Mouse (Mus musculus) embryonic fibroblast, embryonic 13.5 days (primary cell): ENCODE data around the gene Parp2. TPM values are rescaled to one million over a fixed set of nuclear protein-coding genes. Genes with fewer than 3 reads are reported as not detected.
"Not testable (repeated sequence)": the region's sequence is repeated elsewhere in the genome, so short reads cannot be mapped to it uniquely, and the experiment has no call there.

Experiments
- H3K27ac ChIP-seq: 2 replicates; pipeline ENCODE4 v1.5.1; 2012; ENCODE audit warnings: low read length, control low read depth, inconsistent platforms; ENCODE audit not compliant: insufficient read depth
- H3K4me1 ChIP-seq: 2 replicates; pipeline ENCODE4 v1.6.1; 2011; ENCODE audit warnings: low read length; ENCODE audit not compliant: control insufficient read depth, insufficient read depth
- H3K4me3 ChIP-seq: 2 replicates; pipeline ENCODE4 v1.5.1; 2011; ENCODE audit warnings: mild to moderate bottlenecking, control low read depth, low read length; ENCODE audit not compliant: insufficient read depth
- CTCF ChIP-seq: IDR thresholded peaks from 2 replicates; pipeline ENCODE4 v1.5.1; 2011; ENCODE audit warnings: mild to moderate bottlenecking, control low read depth, low read length, moderate library complexity, borderline replicate concordance; ENCODE audit not compliant: insufficient read depth
- POLR2A ChIP-seq: IDR thresholded peaks from 2 replicates; pipeline ENCODE4 v1.6.1; 2011; ENCODE audit warnings: low read depth, mild to moderate bottlenecking, control low read depth, low read length, moderate library complexity
- polyA plus RNA-seq: library from polyadenylated mRNA; stranded (reverse); fragments of >200 nt; gene quantifications from 2 replicates; pipeline ENCODE4 v1.2.4, GENCODE M21; 2011; ENCODE audit warnings: low read depth; ENCODE audit not compliant: missing spikeins, insufficient read length

Parp2 gene
- polyA plus RNA-seq, 1 experiment, result 43.4 TPM

DNA sequence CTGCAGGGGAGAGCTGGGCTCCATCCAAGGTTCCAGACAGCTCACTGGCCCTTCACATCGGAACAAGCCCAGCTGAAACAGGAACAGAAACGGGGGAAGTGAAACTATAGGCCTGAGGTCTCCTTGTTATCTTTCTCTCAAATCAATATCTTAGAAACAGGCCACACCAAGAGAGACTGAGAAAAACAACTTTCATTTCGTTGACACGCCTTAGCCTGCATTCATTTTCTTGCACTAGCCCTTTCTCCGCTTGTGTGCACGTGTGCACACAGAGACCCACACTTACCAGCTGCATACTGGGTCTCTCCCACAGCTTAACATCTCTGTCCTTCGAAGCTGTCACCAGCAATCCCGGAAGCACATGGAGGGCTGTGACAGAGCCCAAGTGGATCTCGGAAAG lies 16.6 kb downstream of the Parp2 start:
- Histone ChIP-seq H3K4me1 (no peaks in the 10 kb centered on the region), H3K4me3 (no peak overlapping the region), H3K27ac (no peak overlapping the region)
- TF ChIP-seq POLR2A, result no peak
- TF ChIP-seq CTCF, result no peak

DNA sequence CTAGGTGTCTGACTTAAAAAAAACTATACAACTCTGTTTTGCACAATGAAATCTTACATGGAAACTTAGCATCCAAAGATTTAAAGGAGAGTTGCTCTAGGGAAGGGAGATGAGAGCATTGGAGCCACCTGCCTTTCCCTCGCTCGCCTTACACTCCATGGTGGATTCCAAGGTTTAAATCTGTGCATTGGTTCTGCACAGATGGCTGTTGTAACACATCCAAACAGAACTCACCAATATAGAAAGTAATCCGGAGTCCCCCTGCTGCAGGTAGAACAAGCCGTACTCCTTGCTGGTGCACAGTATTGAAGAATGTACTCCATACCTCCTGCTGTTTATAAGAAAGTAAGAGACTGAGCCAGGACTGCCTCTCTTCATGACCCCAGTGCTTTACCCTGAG lies 18.9 kb downstream of the Parp2 start:
- no peak overlapping the region for H3K27ac ChIP-seq
- TF ChIP-seq CTCF (no peak), POLR2A (no peak)
- H3K4me3 ChIP-seq, result no peak overlapping the region
- H3K4me1 ChIP-seq, result no peaks in the 10 kb centered on the region

DNA sequence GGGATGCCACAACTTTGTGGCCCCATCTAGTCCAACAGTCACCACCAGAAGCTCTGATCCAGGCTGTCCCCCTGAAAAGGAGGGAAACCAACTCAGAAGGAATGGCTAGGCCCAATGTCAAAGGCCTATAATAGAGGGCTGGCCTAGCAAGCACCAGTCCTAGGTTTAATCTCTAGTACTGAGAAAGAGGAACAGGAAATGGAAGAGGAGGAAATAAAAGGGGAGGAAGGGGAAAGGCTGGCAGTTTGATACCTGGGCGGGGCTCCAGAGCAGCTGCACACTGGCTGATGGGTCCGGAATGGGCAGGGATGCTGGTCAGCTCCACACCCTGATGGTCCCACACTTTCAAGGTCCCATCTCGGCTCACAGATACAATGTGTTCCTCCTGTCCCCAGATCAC lies 22.2 kb downstream of the Parp2 start:
- TF ChIP-seq CTCF (no peak), POLR2A (no peak)
- Histone ChIP-seq H3K4me1 (no peaks in the 10 kb centered on the region), H3K4me3 (no peak overlapping the region), H3K27ac (no peak overlapping the region)

DNA sequence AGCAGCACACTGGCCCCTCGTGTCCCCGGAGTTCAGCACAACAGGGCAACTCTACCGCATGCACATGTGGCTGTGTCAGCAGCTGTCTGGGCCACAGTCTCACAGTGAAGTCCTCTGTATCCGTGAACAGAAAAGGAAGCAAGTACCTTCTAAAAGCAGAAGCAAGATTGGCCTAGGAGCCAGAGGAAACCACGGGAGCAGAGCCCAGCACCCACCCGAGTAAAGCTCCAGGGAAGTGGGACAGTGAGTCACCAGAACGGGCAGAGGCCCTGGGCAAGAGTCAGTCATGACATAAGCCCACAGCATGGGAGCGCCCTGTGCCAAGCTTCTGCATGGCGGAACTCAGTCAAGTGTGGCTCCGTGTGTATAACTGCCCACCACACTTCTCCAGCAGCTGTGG lies 26.3 kb downstream of the Parp2 start:
- TF ChIP-seq POLR2A, result no peak
- TF ChIP-seq CTCF, result no peak
- H3K27ac ChIP-seq, result no peak overlapping the region
- H3K4me3 ChIP-seq, result no peak overlapping the region
- no peaks in the 10 kb centered on the region for H3K4me1 ChIP-seq

DNA sequence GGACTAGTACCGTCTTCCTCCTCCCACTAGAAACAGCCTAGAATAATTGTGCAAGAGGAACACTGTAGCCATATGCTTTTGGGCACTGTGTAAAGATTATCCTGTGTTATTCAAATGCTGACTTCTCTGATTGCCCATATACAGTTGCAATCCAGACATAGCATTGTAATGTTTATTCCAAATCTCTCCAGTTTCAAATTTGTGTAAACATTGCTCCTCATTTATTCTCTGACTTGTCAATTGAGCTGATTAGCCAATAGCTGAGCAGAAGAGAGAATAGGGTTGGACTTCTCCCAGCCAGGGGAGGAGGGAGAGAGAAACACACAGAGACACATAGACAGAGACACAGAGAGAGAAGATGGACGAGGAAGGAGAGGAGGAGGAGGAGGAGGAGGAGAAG lies 26.8 kb downstream of the Parp2 start:
- H3K27ac ChIP-seq, result no peak overlapping the region
- TF ChIP-seq CTCF, result no peak
- TF ChIP-seq POLR2A, result no peak
- H3K4me1 ChIP-seq, result no peaks in the 10 kb centered on the region

DNA sequence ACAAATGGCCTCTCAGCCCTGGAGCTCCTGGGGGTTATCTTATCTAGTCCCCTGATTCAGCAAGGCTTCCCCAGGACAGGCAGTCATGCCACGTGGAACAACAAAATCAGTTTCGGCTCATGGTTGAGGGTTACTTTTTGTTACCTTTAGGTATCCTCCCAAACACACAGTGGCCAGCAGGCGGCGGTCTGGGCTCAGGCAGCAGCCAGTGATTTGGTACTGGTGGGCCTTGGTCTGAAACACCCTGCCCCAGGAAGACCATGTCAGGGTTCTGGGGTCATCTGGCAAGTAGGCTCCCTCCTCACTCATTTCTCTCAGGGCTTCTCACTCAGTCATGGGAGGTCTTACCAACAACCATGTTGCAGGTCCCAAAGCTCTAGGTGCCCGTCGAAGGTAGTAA lies 29.6 kb downstream of the Parp2 start:
- Histone ChIP-seq H3K4me1 (no peaks in the 10 kb centered on the region), H3K4me3 (no peak overlapping the region), H3K27ac (no peak overlapping the region)
- TF ChIP-seq POLR2A (no peak), CTCF (0 out of 2 replicates have a peak, but pooled peaks have one; percentile 18)

More for the DNA sequence above, 26.8 kb downstream of the Parp2 start:
- H3K4me3 ChIP-seq, result no peak overlapping the region

DNA sequence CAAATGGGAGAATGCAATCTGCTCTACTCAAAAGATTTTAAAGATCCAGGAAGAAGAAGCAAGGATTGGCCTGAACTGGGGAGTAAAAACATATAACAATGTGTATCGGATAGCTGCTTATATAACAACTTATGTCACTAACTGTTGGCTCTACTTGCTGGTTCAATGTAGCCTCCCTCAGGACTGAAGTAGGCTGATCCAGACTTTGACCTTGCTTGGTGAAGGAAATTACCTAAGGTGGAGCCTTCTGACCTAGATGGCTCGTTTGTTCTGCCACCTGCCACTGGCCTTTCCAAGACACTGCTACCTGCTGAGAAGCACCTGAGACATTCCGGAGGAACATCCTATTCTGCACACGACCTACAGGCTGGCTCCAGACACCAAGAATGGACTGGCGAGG lies 48.1 kb downstream of the Parp2 start:
- Histone ChIP-seq H3K4me3 (no peak overlapping the region), H3K4me1 (no peaks in the 10 kb centered on the region), H3K27ac (no peak overlapping the region)
- TF ChIP-seq CTCF (no peak), POLR2A (no peak)

DNA sequence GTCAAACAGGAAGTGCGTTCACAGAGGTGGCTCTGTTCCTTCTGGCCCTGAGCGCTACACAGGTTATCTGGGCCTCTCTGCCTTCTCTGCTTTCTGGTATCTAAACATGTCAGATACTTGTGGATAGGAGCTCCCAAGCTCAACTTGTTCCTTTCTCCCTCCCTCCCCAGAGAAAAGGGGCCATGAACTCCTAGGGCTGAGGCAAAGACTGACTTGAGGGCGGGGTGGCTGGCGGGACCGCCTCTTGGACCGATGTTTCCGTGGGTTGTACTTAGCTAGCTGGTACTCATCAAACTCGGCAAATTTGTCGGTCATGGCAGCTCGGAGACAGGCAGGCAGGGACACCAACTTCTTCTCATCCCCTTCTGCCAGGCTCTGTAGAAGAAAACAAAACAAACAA lies 55.0 kb downstream of the Parp2 start:
- TF ChIP-seq POLR2A (no peak), CTCF (no peak)
- Histone ChIP-seq H3K27ac (no peak overlapping the region), H3K4me3 (no peak overlapping the region), H3K4me1 (no peaks in the 10 kb centered on the region)

DNA sequence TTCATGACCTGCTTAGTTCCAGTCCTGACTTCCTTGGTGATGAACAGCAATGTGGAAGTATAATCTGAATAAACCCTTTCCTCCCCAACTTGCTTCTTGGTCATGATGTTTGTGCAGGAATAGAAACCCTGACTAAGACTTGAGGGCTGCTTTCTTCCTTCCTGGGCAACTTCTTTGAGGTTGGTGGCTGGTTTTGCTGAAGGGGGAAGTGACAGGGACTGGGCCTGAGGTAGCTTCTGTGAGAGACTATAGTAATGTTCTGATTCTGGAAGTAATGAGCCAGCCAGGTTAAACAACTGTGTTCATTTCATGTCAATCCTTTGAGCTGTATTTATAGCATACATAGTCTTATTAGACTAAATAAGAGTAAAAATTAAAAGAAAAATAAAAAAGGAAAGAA lies 57.4 kb downstream of the Parp2 start:
- H3K4me3 ChIP-seq, H3K4me1 ChIP-seq, H3K27ac ChIP-seq: not testable (repeated sequence)

DNA sequence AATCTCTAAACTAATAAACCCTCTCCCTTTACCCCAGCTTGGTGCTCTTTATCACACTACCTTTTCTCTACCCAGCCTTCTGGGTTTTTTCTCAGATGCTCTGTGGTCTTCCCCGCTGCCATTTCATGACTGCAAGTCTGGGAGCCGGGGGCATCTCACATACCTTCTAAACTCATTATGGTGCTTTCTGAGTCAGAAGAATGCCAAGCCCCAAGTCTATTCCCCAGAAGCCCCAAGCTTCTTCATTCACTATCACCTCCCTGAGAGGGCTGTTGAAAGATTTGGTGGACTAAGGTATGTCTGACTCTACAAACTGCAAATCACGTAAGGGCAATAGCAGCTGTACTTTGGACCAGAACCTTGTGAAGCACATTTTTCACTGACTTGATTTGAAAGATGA lies 59.3 kb downstream of the Parp2 start:
- Histone ChIP-seq H3K4me1 (no peaks in the 10 kb centered on the region), H3K27ac (no peak overlapping the region), H3K4me3 (no peak overlapping the region)
- TF ChIP-seq CTCF, result no peak
- no peak for TF ChIP-seq POLR2A

DNA sequence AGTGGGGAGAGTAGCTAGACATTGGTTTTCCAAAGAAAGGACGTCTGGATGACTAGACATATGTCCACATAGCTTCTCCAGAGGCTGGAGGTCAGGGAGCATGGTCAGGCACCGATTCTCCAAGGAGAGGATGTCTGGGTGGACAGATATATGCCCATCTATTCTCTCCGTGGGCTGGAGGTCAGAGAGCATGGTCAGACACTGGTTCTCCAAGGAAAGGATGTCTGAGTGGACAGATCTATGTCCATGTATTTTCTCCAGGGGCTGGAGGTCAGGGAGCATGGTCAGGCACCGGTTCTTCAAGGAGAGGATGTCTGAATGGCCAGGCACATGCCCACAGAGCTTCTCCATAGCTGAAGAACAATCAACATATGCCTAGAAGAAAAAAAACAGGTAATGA lies 60.6 kb downstream of the Parp2 start:
- TF ChIP-seq POLR2A (no peak), CTCF (no peak)
- H3K4me3 ChIP-seq, result no peak overlapping the region
- H3K27ac ChIP-seq, result no peak overlapping the region
- H3K4me1 ChIP-seq, result no peaks in the 10 kb centered on the region

DNA sequence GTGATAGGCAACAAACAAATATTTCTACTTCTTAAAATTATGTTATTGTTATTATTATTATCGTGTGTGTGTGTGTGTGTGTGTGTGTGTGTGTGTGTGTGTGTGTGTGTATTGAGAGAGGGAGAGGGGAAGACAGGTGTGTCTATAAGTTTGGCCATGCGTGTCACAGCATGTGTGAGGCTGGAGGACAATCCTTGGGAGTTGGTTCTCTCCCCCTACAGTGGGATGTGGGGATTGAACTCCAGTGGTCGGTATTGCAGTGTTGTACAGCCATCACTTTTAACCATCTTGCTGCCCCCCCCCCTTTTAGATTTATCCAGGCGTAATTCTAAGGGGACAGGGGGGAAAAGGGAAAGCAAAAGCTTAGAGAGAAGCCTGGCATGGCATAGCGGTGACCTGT lies 61.0 kb downstream of the Parp2 start:
- Histone ChIP-seq H3K4me1 (no peaks in the 10 kb centered on the region), H3K4me3 (no peak overlapping the region), H3K27ac (no peak overlapping the region)
- TF ChIP-seq POLR2A, result no peak
- TF ChIP-seq CTCF, result no peak
